Mouse (Mus musculus) lung, adult 2 months (tissue): Measurements from ENCODE around the gene Dennd5a.

Experiments used
- CTCF ChIP-seq: fragments of 200-500 bp; IDR thresholded peaks from 2 replicates; pipeline ENCODE4 v1.5.1; 2011; ENCODE audit warnings: mild to moderate bottlenecking, low read length, control low read depth; ENCODE audit not compliant: insufficient read depth
- POLR2A ChIP-seq: fragments of 200-500 bp; IDR thresholded peaks from 2 replicates; pipeline ENCODE4 v1.6.1; 2011; ENCODE audit warnings: low read depth, mild to moderate bottlenecking, control low read depth, low read length, borderline replicate concordance; ENCODE audit errors: extremely low read depth

DNA sequence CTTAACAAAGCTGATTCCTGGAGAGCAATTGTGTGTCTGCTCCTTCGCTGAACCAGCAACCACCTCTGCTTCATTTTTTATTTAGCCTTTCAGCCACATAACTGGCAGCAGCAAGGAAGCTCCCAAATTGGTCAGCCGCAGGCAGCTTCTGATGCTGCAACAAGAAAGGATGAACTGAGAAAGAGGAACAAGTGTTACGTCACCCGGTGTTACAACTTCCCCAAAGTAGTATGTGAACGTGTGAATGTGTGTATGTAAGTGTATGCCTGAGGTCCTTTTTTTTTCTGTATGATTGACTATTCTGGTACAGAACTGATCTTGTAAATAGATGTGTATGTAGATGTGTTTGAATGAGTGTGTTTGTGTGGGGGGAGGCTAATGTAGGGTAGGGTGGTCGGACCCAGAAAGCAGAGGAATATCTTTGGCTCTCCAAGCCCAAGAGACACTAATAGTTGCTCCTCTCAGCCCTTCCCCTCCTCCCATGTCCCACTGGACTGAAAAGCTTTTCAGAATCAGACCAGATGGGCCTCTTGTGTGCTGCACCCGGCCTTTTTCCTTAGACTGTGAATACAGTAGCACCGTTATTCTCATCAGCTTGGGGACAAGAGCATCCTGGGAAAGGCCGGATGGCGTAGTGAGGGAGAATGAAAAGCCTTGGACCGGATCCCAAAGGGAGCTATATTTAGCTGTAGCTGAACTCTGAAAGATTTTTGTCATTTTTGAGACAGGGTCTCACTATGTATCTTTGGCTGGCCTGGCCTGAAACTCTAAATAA lies 7.7 kb upstream of the Dennd5a start:
- TF ChIP-seq CTCF (no peak), POLR2A (no peak)
